Mouse (Mus musculus): ENCODE results near the gene Ppp1r1a.

DNA sequence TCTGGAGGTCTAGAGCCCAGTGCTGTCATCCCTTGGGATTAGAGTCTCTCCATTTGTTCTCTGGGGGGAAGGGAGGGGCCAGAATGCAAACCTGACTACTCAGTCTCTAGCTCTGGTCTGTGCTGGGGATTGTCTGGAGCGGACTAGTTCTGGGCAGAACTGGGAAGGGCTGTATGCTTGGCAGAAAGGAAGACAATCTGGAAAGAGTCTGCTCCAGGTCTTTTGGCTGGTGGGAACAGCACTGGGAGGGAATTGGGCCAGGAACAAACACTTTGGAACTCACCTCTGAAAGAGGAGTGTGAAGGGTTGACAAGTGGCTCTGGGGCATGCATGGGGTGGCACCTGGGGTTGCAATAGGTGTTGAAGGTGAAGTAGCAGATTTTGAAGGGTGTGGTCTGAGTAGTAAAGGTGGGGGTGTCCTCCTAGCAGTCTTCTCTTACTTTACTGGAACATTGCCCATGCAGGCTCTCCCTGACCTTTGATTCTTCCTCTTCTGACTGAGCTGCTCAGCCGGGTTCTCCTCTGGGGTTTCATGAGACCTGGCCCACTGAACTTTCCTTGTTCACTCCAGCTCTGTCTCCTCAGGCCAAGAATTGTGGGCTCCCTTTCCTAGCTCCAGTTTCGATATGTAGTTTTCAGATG lies 15.2 kb downstream of the Ppp1r1a start:
- TF ChIP-seq POLR2A (IDR thresholded peaks at IDR 0.05; ENCODE audit: insufficient read depth, low read length) (no peak), CTCF (IDR thresholded peaks at IDR 0.05; ENCODE audit: low read depth, low read length) (no peak)

Data from ES-Bruce4 (cell line).